Mouse (Mus musculus) gastrocnemius, postnatal 4 days (tissue): Measurements from ENCODE around the gene Slc35g1. TPM values are rescaled to one million over a fixed set of nuclear protein-coding genes. Genes with fewer than 3 reads are reported as not detected.
"Not testable (repeated sequence)": the region's sequence is repeated elsewhere in the genome, so short reads cannot be mapped to it uniquely, and the experiment has no call there.

Experiments
- DNase-seq, 2 experiments: peaks; one replicate each; pipeline ENCODE4 v3.0.0; 2021 to 2022; ENCODE audit warnings: low spot score in 2 of 2, mixed read lengths in 2 of 2
- total RNA-seq, 2 experiments: library from RNA; stranded (reverse); gene quantifications; 2 replicates each; pipeline ENCODE4 v1.2.3; 2021

Slc35g1 gene
- total RNA-seq, 2 experiments from 2014 or later = 2.6 to 2.7 TPM

DNA sequence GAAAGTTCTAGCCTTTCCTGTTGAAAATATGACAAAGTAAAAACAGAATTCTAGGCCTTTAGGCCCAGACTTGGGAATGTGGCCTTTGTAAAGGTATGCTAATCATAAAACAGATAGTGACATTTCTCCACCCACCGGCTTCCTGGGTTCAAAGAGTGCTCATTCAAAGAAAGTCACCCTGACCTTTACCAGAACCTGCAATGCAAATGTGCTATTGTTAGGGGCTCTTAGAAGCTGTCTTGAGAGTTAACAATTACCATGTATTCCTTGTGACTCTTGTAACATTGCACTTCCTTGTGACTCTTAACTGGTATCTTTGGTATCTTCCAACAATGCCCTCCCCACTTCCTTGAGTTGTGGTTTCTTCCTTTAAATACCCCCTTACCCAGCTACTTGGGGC is 8.8 kb upstream of the Slc35g1 start:
- not testable (repeated sequence) for DNase-seq

DNA sequence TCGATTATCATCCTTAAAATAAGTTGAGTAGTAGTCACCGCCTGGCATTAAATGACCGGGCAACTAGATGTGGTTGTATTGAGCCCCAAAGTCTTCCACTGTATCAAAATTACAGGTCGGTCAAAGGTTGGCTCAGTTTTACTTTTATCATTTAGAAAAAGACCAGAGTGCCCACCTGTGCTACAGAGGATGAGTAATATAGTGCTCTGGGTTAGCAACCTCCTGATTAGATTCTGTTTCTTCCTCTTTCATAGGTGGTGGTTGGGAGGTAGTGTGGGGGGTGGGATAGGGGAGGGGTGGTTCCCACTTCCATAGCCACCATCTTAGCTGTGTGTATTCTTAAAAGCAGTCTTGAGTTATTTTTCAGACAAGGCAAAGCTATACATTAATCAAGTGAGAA is 7.9 kb upstream of the Slc35g1 start:
- DNase-seq = no peak

DNA sequence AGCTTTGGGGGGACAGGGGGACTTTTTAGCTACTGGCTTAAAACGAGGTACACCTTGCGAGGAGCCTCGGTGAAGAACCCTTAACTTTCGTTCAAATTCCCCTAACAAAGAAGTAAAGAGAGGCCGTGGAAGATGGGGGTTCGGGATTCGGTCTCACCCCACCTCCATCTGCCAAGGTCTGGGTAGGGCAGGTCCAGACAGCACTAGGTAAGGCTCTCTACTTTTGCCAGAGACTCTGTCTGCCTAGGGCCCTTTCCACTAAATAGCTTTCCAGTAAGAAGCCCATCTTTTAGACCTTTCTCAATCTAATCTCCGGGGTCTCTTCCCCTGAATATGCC is 822 bp downstream of the Slc35g1 start:
- DNase-seq = no peak

DNA sequence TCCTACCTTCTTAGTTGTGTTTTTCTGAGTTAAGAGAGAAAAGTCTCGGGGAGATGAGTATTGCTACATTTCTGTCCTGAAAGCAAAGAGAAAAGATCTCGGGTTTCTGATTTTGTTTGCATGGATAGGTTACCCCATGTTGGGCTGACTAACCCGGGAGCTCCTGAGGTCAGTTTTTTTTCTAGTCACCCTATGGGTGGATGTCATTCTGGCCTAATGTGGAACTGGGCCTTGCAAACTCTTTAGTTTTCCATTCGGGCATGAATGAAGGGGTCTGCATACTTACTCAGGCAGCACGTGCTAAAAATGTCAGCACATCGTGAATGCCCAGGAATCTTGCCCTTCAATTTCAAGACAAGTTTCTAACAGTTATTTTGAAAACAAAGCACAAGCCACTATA is 1.2 kb downstream of the Slc35g1 start:
- no peak for DNase-seq

DNA sequence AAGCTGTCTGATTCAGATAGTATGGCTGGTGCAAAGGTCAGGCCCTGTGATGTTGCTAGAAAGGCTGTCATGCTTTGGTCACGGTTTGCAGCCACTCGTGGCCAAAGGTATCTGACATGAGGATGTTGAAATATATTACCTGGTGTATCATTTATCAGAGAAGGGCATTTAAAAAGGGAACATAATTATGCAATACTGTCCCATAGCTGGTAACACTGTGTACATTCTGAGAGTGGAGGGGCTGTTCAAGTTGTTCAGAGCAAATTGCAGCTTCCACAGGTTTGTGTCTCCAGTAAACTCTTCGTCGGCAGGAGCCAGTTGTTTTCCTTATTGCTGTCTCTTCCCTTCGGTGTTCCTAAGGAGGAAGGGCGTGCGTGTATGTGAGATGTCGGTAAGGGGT is 3.2 kb downstream of the Slc35g1 start:
- no peak for DNase-seq

DNA sequence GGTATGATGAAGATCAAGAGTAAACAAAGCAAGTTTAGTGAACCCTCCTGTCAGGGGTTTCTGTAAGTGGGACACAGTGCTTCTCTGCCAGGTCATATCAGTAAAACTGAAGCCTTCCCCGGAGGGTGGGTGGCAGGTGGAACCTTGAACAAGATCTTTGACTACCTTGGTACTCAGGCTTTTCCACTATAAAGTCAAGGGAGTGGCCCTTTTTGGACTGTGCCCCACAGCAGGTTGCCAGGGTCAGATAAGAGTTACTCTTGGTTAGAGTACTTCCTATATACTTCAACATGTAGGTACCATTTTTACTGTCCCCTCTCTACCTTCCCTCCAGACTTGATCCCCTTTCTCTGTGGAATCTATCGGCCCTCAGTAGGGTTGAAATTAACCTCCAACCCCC is 5.1 kb downstream of the Slc35g1 start:
- DNase-seq = no peak

DNA sequence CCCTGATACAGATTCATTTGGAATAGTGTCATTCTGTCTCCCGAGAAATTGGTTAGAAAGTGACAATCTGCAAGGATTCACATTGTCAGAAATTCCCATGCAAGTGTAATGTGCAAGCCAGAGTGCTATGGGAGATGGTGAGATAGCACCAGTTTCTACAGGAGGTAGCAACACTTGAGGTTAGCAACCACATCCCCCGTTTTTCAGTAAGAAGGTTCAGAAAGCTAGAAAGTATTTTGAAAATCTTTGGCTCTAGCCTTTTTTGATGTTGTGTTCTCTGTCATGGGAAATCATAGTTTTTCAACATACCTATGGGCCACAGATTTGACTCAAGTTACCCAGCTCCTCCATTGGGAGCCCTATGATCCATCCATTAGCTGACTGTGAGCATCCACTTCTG is 5.6 kb downstream of the Slc35g1 start:
- no peak for DNase-seq

DNA sequence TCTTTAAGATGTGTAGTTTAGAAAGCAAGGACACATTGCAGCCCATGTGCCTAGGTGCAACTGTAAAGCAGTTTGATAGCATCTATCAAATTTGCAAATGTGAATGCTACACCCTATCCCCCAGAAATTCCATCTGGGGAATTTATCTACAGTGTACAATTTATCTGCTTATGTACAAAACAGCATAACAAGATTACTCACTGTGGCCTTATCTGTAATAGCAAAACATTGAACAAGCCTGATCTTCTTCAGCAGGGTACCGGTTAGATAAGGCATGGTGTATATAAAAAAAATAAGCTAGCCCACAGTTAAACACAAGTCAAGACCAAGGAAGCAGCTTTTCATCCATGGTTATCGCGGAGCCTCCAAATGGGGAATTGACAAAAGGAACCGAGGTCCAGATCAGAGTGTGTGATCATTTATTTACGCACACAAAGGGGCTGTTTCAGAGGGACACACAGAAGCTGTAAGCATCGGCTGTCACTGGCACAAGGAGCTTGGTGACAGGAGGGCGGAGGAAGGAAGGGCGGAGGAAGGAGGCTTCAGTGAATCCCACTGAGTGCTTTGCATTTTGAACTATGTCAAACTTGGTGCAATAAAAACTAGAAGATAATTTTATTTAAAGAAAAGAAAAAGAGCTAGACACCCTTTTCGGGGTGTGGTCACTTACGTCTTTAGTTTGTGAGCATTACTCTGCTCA is 14.7 kb downstream of the Slc35g1 start:
- DNase-seq = no peak

DNA sequence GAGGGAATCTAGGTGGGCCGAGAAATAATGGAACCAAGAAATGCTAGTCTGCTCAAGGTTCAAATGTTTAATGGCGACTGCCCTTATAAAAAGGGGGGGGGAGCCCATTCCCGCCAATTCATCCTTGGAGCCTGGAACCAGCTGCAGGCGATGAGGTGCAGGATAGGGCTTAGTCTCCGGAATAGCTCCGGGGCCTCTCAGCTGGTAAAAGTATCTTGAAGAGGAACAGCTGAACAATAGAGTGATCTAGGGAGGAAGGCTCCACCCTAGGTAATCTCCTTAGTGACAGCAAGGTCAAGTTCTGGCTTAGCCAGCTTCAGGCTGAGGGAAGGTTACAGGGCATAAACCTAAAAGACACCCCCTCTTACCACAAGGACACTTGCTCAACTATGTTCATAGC is 18.1 kb downstream of the Slc35g1 start:
- DNase-seq = no peak

DNA sequence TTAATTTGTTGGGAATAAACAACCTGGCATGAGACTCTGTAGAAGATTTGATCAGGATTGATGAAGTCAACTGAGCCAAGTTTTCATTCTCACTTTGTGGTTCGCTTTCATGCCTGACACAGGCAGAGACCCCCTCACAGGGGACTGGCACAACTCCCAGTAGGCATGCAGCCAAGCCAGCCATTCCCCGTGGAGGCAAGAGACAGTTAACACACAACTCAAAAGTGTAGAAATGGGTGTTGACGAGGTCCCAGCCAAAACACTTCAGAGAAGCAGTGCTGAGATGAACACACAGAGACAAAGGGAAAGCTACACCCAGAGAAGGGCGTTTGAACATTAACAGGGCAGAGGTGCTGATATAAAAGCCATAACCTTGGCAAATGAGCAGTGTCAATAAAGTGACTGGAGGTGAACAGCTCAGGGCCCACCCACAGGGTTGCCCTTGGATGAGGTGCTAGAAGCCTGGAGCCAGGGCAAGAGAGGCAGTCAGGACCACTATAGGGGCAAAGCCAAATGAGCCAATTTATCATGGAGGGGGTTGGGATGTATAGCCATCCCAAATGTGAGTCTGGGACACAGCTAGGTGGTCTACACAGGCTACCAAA is 23.1 kb downstream of the Slc35g1 start:
- no peak for DNase-seq

DNA sequence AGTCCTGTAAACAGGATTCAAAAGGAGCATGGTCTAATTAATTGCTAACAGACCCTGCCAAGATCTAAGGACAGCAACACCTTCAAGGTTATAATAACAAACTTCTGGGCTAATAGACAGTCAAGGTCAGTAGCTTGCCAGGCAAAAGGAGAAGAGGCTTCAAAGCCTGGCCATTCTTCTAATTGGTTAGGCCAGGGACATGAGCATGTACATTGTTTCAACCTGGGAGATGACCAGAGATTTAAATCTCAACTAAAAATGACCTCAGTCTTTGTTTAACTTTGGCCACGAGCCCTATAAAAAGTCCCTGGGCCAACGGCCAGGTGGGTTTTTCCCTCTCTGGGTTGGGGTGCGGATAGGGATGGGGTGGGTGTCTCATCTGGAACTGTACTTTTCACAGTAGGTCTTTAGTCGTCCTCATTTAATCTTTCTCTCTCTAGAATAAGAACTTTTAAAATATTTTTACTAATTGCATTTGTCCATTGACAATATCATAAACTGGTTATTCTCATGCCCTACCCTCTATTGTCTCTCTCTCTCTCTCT is 25.0 kb downstream of the Slc35g1 start:
- no peak for DNase-seq

DNA sequence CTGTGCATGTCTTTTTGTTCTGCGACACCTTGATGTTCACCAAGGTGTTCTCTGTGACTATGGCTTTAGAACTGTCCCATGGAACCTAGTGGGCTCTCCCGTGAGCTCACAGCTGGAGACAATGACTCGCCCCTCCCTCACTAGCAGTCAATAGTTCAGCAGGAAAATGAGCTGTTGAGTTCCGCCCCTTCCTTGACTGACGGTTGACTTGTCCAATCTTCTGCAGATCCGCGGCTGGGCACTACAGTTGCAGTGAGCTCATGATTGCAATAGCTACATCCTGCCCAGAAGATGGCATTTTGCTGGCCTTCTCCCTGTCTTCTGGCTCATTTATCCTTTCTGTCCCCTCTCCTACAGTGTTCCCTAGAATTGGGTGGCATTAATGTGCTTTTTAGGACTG is 25.7 kb downstream of the Slc35g1 start:
- DNase-seq = no peak

DNA sequence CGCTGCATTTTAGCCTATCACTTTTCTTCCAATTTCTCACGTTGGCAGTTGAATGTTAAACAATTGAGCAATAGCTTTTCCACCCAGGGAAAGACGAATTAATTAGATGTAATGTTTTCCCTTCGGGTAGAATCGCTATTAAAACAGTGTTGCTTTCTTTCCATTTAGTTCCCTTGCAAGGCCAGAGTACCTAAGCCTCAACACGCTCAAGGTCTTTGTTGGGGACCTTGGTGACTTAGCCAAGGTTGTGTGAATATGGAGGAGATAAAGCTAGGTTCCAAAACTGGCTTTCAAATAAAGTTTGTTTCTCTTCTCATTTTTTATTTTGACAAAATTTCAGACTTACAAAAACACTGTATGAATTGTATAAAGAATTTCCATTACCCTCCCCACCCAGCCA is 27.1 kb downstream of the Slc35g1 start:
- DNase-seq = no peak

DNA sequence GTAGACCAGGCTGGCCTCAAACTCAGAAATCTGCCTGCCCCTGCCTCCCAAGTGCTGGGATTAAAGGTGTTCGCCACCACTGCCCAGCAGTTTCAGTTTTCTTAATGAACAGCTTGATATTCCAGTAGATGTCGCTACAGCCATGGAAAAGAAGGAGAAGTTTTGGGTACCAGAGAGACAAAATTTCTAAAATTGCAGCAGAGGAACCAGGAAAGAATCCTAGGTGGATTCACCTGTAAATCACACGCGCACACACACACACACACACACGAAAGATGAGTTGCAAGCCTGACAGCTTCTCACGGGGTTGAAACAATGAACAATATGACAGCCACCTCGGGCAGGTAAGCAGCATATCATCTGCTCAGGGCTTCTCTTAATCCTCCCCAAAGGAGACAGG is 28.1 kb downstream of the Slc35g1 start:
- DNase-seq = no peak

DNA sequence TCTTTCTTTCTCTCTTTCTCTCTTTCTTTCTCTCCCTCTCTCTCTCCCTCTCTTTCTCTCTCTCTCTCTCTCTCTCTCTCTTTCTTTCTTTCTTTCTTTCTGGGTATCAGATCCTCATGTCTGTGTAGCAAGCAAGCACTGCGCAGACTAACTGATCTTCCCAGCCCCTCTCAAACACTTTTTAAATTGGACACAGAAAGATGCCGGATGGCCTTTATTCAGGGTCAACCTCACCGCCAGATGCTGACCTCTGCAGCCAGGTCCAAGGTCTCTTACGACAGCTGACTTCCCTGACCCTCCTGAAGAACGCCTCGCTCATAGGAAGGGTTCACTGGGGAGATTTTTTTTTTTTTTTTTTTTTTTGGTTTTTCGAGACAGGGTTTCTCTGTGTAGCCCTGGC is 28.8 kb downstream of the Slc35g1 start:
- DNase-seq = no peak

DNA sequence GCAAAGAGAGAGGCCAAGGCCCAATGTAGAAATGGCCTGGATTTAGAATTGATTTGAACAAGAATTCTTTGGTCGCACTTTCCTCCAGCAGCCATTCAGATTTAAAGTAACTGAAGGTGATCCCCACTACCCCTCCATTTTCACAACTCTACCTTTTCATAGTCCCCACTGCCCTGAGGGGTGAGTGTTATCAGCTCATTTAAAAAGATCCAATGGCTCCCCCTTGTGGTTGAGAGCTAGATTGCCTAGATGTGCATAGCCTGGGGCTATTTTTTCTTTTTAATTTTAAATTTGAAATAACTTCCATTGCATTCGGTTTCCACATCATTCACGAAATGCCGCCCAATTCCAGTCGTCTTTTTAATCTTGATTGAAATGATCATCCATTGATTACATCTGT is 33.5 kb downstream of the Slc35g1 start:
- no peak for DNase-seq

DNA sequence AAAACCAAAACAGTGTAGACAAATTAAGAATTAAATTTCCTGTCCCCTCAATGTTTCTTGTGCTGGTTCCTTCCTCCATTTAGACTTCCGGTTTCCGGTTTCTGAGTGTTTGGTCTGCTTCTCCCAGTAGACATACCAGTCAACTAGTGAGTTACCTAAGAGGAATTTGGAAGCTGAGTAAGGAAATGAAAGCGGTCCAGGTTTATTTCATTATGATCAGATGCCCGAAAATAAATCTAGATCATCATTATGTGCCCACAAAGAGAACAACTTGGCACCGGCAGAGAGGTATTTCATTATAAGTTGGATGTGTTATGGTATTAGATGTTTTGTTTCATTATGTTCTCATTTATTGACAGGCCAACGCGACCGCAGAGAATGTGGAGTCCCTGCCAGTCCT is 34.7 kb downstream of the Slc35g1 start:
- no peak for DNase-seq

DNA sequence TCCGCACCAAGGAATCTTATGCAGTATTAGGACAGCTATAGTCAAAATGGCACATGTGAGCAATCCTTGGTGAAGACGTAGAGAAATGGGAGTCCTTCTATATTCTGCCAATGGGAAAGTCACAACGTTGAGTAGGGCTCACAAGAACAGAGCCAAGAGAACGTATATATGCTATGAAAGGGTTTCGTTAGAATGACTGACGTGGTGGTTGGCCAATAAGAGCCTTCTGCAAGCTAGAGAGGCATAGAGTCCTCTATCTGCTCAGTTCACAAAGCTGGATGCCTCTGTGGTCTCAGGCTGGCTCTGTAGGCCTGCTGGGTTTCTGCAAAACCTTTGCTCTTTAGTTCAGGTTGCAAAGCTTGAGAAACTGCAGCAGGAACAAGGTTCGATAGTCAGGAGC is 35.5 kb downstream of the Slc35g1 start:
- DNase-seq = no peak

DNA sequence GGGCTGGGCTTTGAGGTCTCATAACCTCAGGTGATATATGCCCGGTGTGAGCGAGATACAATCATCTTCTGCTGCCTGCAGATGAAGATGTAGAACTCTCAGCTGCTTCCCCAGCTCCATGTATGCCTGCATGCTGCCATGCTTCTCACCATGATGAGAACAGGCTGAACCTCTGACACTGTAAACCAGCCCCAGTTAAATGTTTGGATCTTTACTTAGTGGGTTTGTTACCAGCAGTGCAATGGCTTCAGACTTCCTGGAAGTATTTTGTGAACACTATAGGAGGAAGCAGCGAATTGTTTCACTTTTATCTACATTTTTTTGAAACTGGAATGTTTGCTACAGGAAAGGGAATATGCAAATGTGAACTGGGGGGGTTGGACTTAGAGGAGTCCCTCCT is 36.2 kb downstream of the Slc35g1 start:
- DNase-seq = no peak

DNA sequence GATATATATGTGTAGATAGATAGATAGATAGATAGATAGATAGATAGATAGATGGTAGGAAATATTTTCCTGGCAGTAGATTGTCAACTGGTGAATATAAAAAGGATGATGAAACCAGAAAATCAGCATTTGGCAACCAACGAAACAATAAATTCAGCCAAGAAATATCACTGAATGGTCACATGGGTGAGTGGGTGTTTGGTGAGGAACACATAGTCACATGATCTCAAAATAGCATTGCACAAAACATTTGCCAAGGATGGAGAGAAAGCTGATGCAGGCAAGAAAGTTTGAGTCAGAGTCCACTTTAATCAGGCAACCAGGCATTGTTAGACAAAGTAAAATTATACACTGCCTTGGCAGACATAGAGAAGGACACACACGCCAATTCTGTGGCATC is 37.6 kb downstream of the Slc35g1 start:
- DNase-seq = no peak

DNA sequence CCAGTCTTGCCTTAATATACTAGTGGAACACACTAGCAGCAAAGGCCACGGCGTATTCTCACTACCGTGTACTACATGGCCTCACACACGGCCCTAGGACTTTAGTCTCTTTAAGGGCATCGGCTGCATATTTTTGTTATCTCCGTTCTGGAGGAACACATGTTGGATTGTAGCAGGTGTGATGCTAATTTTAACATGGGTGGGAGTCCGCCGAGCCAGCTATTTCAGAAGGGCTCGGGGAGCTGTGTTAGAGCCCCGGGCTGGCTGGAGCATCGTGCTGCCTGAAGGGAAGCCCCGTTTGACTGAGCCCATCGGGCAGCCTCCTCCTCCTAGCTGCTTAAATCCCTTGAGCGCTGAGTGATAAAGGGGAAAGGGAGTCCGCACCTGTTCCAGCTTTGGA is 39.4 kb downstream of the Slc35g1 start:
- no peak for DNase-seq

DNA sequence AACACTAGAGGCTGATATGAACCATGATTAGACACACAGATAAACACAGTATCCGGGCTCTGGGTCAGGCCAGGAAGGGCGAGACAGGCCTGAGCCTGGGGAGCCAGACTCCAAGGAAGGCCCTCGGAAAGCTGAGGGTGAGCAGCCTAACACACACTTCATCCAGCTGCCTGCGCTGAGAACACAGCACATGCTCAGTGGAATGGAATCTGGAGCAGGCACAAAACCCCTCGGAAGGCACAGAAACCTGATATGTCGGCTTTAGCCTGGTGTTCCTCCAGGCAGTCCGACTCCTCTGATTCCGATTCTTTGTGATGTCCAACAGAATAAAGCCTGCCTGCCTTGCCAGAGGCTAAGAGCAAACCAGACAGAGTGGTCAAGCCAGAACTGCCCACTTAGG is 46.1 kb downstream of the Slc35g1 start:
- no peak for DNase-seq

DNA sequence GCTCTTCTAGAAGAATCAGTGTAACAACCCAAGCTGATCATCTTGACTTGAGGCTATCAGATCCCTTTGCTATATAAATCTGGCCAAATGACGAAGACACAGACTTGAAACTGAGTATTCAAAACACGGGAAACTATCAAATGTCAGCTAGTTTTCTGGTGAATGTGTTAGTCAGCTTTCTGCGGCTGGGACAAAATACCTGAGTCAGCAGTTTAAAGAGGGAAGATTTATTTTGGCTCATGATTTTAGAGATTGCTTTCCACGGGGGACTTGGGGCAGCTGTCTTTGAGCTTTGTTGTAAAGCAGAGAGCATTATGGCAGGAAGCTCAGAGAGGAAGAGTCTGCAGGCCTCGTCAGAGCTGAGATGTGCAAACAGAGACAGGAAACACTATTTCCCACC is 50.0 kb downstream of the Slc35g1 start:
- DNase-seq = no peak
